In the genomic region with DNA sequence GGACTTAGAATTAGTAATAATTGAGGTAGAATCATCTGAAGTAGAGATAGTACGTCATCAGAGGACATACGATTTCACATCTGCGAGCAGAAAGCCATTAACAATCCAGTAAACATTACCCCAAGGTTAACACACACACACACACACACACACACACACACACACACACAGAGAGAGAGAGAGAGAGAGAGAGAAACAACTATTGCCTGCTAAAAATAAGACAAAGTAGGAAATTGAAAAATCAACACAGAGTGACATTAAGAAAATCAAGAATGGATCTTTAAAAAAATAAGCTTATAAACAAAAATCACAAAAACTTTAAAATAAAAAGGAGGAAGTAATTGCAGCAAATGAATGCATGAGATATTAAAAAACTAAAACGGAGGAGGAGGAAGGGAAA, we compare ENCODE assay signal across 16 mouse cellular contexts.
"Had no signal": no experiment of that assay in that cellular context is flagged by ENCODE, and none has a peak within 500 bp of the region (broad histone marks: within the 10 kb centered on the region; RNA-seq: fewer than 3 reads in every experiment).

No protein-coding gene starts in this region.

- H3K27ac ChIP-seq: neural tube, embryonic 13.5 days; neural tube, embryonic 15.5 days; stomach, embryonic 15.5 days; stomach, postnatal 0 days had no signal

- DNase-seq: retina, postnatal 1 day; right cerebral cortex, adult 18-20 months; right cerebral cortex, postnatal 14 days; right cerebral cortex, postnatal 25 days; right cerebral cortex, postnatal 4 days; spleen, adult 18-20 months; thymus, adult 18-20 months; thymus, adult 2 months; thymus, postnatal 14 days; thymus, postnatal 25 days; thymus, postnatal 36 days; thymus, postnatal 4 days had no signal

- H3K36me3 ChIP-seq: neural tube, embryonic 15.5 days; stomach, embryonic 15.5 days had no signal

- H3K27me3 ChIP-seq: neural tube, embryonic 13.5 days; neural tube, embryonic 15.5 days; stomach, embryonic 15.5 days had no signal

- H3K9me3 ChIP-seq: neural tube, embryonic 13.5 days; neural tube, embryonic 15.5 days; stomach, embryonic 15.5 days had no signal

- H3K4me1 ChIP-seq: neural tube, embryonic 15.5 days; stomach, embryonic 15.5 days had no signal

- H3K4me3 ChIP-seq: neural tube, embryonic 13.5 days; neural tube, embryonic 15.5 days; stomach, embryonic 15.5 days had no signal

- H3K4me2 ChIP-seq: neural tube, embryonic 13.5 days; neural tube, embryonic 15.5 days; stomach, embryonic 15.5 days had no signal

- H3K9ac ChIP-seq: neural tube, embryonic 13.5 days; neural tube, embryonic 15.5 days; stomach, embryonic 15.5 days had no signal
